ENCODE assay signal across 31 mouse cellular contexts in genomic region chr3:35250092-35250749, GRCm38 (mm10).
A peak's percentile ranks its signal among the peaks of the same experiment; 100 is the strongest.
DNase-seq lines count a peak whose midpoint lies in the region; ATAC-seq lines count a peak whose summit lies in the region.
"Had no signal": no experiment of that assay in that cellular context is flagged by ENCODE, and none has a peak within 500 bp of the region (broad histone marks: within the 10 kb centered on the region; RNA-seq: fewer than 3 reads in every experiment).

No protein-coding gene starts in this region.

- ATAC-seq in forebrain, embryonic 14.5 days: peak; percentile 54; the same call in 1 of the 2 replicates
- ATAC-seq in forebrain, embryonic 11.5 days (replicated peaks; ENCODE audit: low FRiP score): no peak
- ATAC-seq in lung, embryonic 15.5 days (ENCODE audit: borderline replicate concordance, extremely low read depth, low FRiP score, low TSS enrichment): no peak
- ATAC-seq in midbrain, embryonic 16.5 days: no peak
- ATAC-seq in midbrain, embryonic 15.5 days (replicated peaks): no peak
- ATAC-seq: forebrain, embryonic 16.5 days; hindbrain, embryonic 16.5 days; Patski had no signal

- H3K4me1 ChIP-seq in forebrain, embryonic 14.5 days (ENCODE audit: control insufficient read depth, insufficient read depth, low read length): peaks cover 4% of the 10 kb centered on the region; the same call in 1 of the 2 replicates
- H3K4me1 ChIP-seq in forebrain, embryonic 11.5 days (replicated peaks; ENCODE audit: control insufficient read depth, insufficient read depth, low read length): peaks cover 2% of the 10 kb centered on the region
- H3K4me1 ChIP-seq in lung, embryonic 15.5 days: peaks cover 9% of the 10 kb centered on the region
- 0 out of 2 replicates have a peak, but pooled peaks cover 3% of the 10 kb centered on the region for H3K4me1 ChIP-seq in midbrain, embryonic 16.5 days (ENCODE audit: control insufficient read depth, insufficient read depth, low read length)
- no peaks in the 10 kb centered on the region; the same call in 1 of the 2 replicates for H3K4me1 ChIP-seq in midbrain, embryonic 15.5 days
- H3K4me1 ChIP-seq: embryonic facial prominence, embryonic 13.5 days; heart, embryonic 15.5 days had no signal

- WGBS in forebrain, embryonic 14.5 days: 61% methylated on average over 14 of the region's 14 CpGs
- WGBS in forebrain, embryonic 11.5 days: 66% methylated on average over 14 of the region's 14 CpGs
- WGBS in lung, embryonic 15.5 days: 66% methylated on average over 14 of the region's 14 CpGs
- 39% methylated on average over 14 of the region's 14 CpGs for WGBS in midbrain, embryonic 16.5 days
- 40% methylated on average over 14 of the region's 14 CpGs for WGBS in midbrain, embryonic 15.5 days

- H3K9ac ChIP-seq in forebrain, embryonic 14.5 days (ENCODE audit: low read length): no peak overlapping the region
- H3K9ac ChIP-seq in forebrain, embryonic 11.5 days (ENCODE audit: low read length): no peak overlapping the region
- H3K9ac ChIP-seq in lung, embryonic 15.5 days: no peak overlapping the region
- H3K9ac ChIP-seq in midbrain, embryonic 16.5 days (ENCODE audit: low read depth, low read length): 0 out of 2 replicates have a peak overlapping the region, but pooled peaks have one; percentile 12
- no peak overlapping the region for H3K9ac ChIP-seq in midbrain, embryonic 15.5 days
- H3K9ac ChIP-seq: embryonic facial prominence, embryonic 13.5 days; heart, embryonic 15.5 days; hindbrain, embryonic 13.5 days had no signal

- no peaks in the 10 kb centered on the region for H3K9me3 ChIP-seq in forebrain, embryonic 14.5 days (replicated peaks; ENCODE audit: control insufficient read depth, low read length)
- H3K9me3 ChIP-seq in forebrain, embryonic 11.5 days (ENCODE audit: control insufficient read depth, low read length): no peaks in the 10 kb centered on the region
- no peaks in the 10 kb centered on the region for H3K9me3 ChIP-seq in lung, embryonic 15.5 days
- H3K9me3 ChIP-seq in midbrain, embryonic 16.5 days (replicated peaks; ENCODE audit: control insufficient read depth, low read length, poor library complexity, severe bottlenecking): no peaks in the 10 kb centered on the region
- H3K9me3 ChIP-seq in midbrain, embryonic 15.5 days: no peaks in the 10 kb centered on the region
- H3K9me3 ChIP-seq: embryonic facial prominence, embryonic 10.5 days; embryonic facial prominence, embryonic 13.5 days; heart, embryonic 15.5 days; hindbrain, embryonic 10.5 days; hindbrain, embryonic 13.5 days had no signal

- no peak overlapping the region for H3K4me2 ChIP-seq in forebrain, embryonic 14.5 days (ENCODE audit: low read length)
- no peak overlapping the region for H3K4me2 ChIP-seq in forebrain, embryonic 11.5 days (ENCODE audit: low read depth, low read length, severe bottlenecking)
- H3K4me2 ChIP-seq in lung, embryonic 15.5 days: no peak overlapping the region
- H3K4me2 ChIP-seq in midbrain, embryonic 16.5 days (ENCODE audit: low read length): no peak overlapping the region
- no peak overlapping the region for H3K4me2 ChIP-seq in midbrain, embryonic 15.5 days
- H3K4me2 ChIP-seq: embryonic facial prominence, embryonic 13.5 days; heart, embryonic 11.5 days; heart, embryonic 15.5 days; hindbrain, embryonic 13.5 days had no signal

- peak; percentile 27 for DNase-seq in forebrain, embryonic 14.5 days (ENCODE audit: low spot score)
- no peak for DNase-seq in forebrain, embryonic 11.5 days (ENCODE audit: low spot score)
- DNase-seq in lung, postnatal 14 days: no peak
- no peak for DNase-seq in spleen, adult 18-20 months
- DNase-seq: adrenal gland, adult 2 months; adrenal gland, postnatal 14 days; B cell, adult 2 months; cerebellum, adult 11-12 months; cerebellum, adult 8-10 months; cerebellum, postnatal 10 days; cerebellum, postnatal 36 days; embryo, embryonic 11 days; gastrocnemius, postnatal 10 days; gastrocnemius, postnatal 36 days; heart, postnatal 10 days; heart, postnatal 36 days had no signal

- H3K4me3 ChIP-seq in forebrain, embryonic 14.5 days (ENCODE audit: low read depth, low read length): no peak overlapping the region
- H3K4me3 ChIP-seq in forebrain, embryonic 11.5 days (ENCODE audit: low read depth, low read length): no peak overlapping the region
- no peak overlapping the region for H3K4me3 ChIP-seq in lung, embryonic 15.5 days
- H3K4me3 ChIP-seq in midbrain, embryonic 16.5 days (ENCODE audit: low read depth, low read length): no peak overlapping the region
- no peak overlapping the region for H3K4me3 ChIP-seq in midbrain, embryonic 15.5 days
- H3K4me3 ChIP-seq: embryonic facial prominence, embryonic 10.5 days; embryonic facial prominence, embryonic 13.5 days; erythroblast, embryonic 14.5 days; heart, embryonic 15.5 days; hindbrain, embryonic 10.5 days; hindbrain, embryonic 13.5 days had no signal

- no peak overlapping the region for H3K27ac ChIP-seq in forebrain, embryonic 14.5 days (ENCODE audit: low read depth, low read length)
- H3K27ac ChIP-seq in forebrain, embryonic 11.5 days (ENCODE audit: low read depth, low read length): no peak overlapping the region
- H3K27ac ChIP-seq in lung, embryonic 15.5 days: peak overlapping the region; percentile 29; the same call in 1 of the 2 replicates
- H3K27ac ChIP-seq in midbrain, embryonic 16.5 days (ENCODE audit: low read length): no peak overlapping the region
- no peak overlapping the region for H3K27ac ChIP-seq in midbrain, embryonic 15.5 days
- H3K27ac ChIP-seq: embryonic facial prominence, embryonic 10.5 days; embryonic facial prominence, embryonic 13.5 days; heart, embryonic 15.5 days; hindbrain, embryonic 10.5 days; hindbrain, embryonic 13.5 days had no signal

- no peaks in the 10 kb centered on the region for H3K27me3 ChIP-seq in forebrain, embryonic 14.5 days (replicated peaks; ENCODE audit: control insufficient read depth, insufficient read depth, low read length)
- H3K27me3 ChIP-seq in forebrain, embryonic 11.5 days (ENCODE audit: control insufficient read depth, insufficient read depth, low read length): no peaks in the 10 kb centered on the region
- no peaks in the 10 kb centered on the region for H3K27me3 ChIP-seq in lung, embryonic 15.5 days
- no peaks in the 10 kb centered on the region for H3K27me3 ChIP-seq in midbrain, embryonic 16.5 days (ENCODE audit: control insufficient read depth, insufficient read depth, low read depth, low read length)
- no peaks in the 10 kb centered on the region for H3K27me3 ChIP-seq in midbrain, embryonic 15.5 days (replicated peaks)
- H3K27me3 ChIP-seq: CH12.LX; heart, embryonic 15.5 days; hindbrain, embryonic 13.5 days; Patski had no signal

- no peaks in the 10 kb centered on the region for H3K36me3 ChIP-seq in forebrain, embryonic 14.5 days (ENCODE audit: control insufficient read depth, insufficient read depth, low read length)
- H3K36me3 ChIP-seq in forebrain, embryonic 11.5 days (ENCODE audit: control insufficient read depth, insufficient read depth, low read length): no peaks in the 10 kb centered on the region
- H3K36me3 ChIP-seq in lung, embryonic 15.5 days: no peaks in the 10 kb centered on the region
- H3K36me3 ChIP-seq in midbrain, embryonic 16.5 days (ENCODE audit: control insufficient read depth, insufficient read depth, low read length): no peaks in the 10 kb centered on the region
- H3K36me3 ChIP-seq in midbrain, embryonic 15.5 days (replicated peaks): no peaks in the 10 kb centered on the region
- H3K36me3 ChIP-seq: embryonic facial prominence, embryonic 10.5 days; embryonic facial prominence, embryonic 13.5 days; G1E; heart, embryonic 15.5 days; hindbrain, embryonic 10.5 days; hindbrain, embryonic 13.5 days had no signal
